28 mouse cellular contexts compared by ENCODE assay signal in the genomic region with DNA sequence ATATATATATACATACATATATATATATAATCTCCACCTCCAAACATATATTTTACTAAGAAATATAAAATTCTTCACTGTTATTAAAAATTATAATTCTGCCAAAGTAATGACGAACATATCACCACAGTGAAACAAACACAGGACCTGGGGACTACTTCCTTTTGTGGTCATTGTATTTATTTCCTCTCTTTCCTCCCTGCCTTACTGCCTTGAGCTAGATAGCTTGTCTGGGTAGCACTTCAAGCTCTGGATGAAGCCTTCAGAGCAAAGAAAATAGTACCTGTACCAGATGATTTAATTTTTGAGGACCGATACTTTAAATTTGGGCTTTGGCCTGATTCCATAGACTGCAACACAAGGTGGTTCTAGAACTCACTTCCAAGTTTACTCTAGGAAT.
"Had no signal": no experiment of that assay in that cellular context is flagged by ENCODE, and none has a peak within 500 bp of the region (broad histone marks: within the 10 kb centered on the region; RNA-seq: fewer than 3 reads in every experiment).

No protein-coding gene starts in this region.

- H3K4me3 ChIP-seq: limb, embryonic 10.5 days; limb, embryonic 12.5 days; limb, embryonic 13.5 days; limb, embryonic 15.5 days; liver, embryonic 12.5 days; liver, embryonic 13.5 days; liver, embryonic 15.5 days; lung, embryonic 15.5 days; megakaryocyte, embryonic 14.5 days; midbrain, embryonic 10.5 days; midbrain, embryonic 12.5 days; midbrain, embryonic 13.5 days; midbrain, embryonic 15.5 days; myocyte had no signal

- DNase-seq: left cerebral cortex, postnatal 4 days; liver; liver, embryonic 13.5 days; liver, postnatal 0 days; lung, adult 18-20 months; lung, adult 2 months; lung, postnatal 10 days; lung, postnatal 14 days; lung, postnatal 36 days; lung, postnatal 4 days; midbrain, embryonic 14.5 days had no signal

- H3K36me3 ChIP-seq: limb, embryonic 10.5 days; limb, embryonic 12.5 days; limb, embryonic 13.5 days; limb, embryonic 15.5 days; liver, embryonic 12.5 days; liver, embryonic 13.5 days; liver, embryonic 15.5 days; lung, embryonic 15.5 days; midbrain, embryonic 10.5 days; midbrain, embryonic 12.5 days; midbrain, embryonic 13.5 days; midbrain, embryonic 15.5 days had no signal

- H3K27ac ChIP-seq: limb, embryonic 10.5 days; limb, embryonic 12.5 days; limb, embryonic 13.5 days; limb, embryonic 15.5 days; liver, embryonic 12.5 days; liver, embryonic 13.5 days; liver, embryonic 14.5 days; liver, embryonic 15.5 days; lung, embryonic 15.5 days; macrophage; midbrain, embryonic 10.5 days; midbrain, embryonic 12.5 days; midbrain, embryonic 13.5 days; midbrain, embryonic 15.5 days had no signal

- ATAC-seq: liver, embryonic 12.5 days; liver, postnatal 0 days; lung, postnatal 0 days; midbrain, embryonic 13.5 days; midbrain, embryonic 15.5 days; midbrain, embryonic 16.5 days had no signal

- H3K4me1 ChIP-seq: limb, embryonic 10.5 days; limb, embryonic 12.5 days; limb, embryonic 13.5 days; limb, embryonic 15.5 days; liver, embryonic 12.5 days; liver, embryonic 13.5 days; liver, embryonic 15.5 days; lung, embryonic 15.5 days; megakaryocyte, embryonic 14.5 days; midbrain, embryonic 10.5 days; midbrain, embryonic 12.5 days; midbrain, embryonic 13.5 days; midbrain, embryonic 15.5 days had no signal

- H3K27me3 ChIP-seq: limb, embryonic 12.5 days; limb, embryonic 13.5 days; limb, embryonic 15.5 days; liver, embryonic 12.5 days; liver, embryonic 13.5 days; liver, embryonic 15.5 days; lung, embryonic 15.5 days; megakaryocyte, embryonic 14.5 days; midbrain, embryonic 12.5 days; midbrain, embryonic 13.5 days; midbrain, embryonic 15.5 days had no signal
